Mouse (Mus musculus): Measurements from ENCODE around the gene Rpl13a.
"Not testable (repeated sequence)": the region's sequence is repeated elsewhere in the genome, so short reads cannot be mapped to it uniquely, and the experiment has no call there.

The Rpl13a gene

DNA sequence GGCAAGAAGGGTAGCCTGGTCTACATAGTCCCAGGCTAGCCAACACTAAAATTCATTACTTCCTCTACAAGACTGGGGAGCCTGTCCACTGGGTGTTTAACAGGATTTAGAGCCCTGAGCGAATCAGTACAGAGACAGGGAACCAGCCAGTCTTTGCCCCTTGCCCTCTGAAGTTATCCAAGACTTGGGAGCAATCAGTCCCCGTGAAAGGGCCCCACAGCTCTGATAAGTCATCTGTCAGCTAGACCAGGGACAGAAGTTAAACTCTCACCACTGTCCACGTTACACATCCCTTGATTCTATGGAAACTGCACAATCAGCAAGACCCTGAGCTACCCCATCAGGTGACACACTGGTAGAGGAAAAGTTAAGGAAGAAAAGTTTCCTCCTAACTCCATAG is 16.0 kb downstream of the Rpl13a start:
- DNase-seq: no peak

DNA sequence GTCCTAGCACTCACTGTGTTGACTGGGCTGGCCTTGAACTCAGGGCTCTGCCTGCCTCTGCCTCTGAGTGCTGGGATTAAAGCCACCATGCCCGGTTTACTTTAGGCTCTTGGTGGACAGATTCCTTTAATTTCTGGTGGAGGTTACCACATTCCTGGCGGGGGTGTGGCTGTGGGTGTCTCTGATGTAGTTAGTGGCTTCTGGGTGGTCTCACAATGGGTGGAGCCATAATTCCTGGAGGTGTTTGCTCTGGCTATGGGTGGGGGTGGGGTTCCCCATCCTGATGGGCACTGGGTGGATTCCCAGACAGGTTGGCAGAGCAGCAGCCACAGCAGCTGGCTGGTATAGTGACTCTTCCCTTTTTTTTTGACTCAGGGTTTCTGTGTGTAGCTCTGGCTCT is 16.6 kb downstream of the Rpl13a start:
- DNase-seq: no peak

DNA sequence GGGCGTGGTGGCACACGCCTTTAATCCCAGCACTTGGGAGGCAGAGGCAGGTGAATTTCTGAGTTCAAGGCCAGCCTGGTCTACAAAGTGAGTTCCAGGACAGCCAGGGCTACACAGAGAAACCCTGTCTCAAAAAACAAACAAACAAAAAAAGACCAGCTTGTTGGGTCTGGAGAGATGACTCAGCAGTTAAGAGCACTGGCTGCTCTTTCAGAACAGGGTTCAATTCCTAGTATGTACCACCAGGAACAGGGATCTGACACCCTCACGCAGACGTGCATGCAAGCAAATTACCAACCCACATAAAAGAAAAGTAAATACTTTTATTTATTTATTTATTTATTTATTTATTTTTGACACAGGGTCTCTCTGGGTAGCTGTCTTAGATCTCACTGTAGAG is 18.5 kb downstream of the Rpl13a start:
- not testable (repeated sequence) for DNase-seq

DNA sequence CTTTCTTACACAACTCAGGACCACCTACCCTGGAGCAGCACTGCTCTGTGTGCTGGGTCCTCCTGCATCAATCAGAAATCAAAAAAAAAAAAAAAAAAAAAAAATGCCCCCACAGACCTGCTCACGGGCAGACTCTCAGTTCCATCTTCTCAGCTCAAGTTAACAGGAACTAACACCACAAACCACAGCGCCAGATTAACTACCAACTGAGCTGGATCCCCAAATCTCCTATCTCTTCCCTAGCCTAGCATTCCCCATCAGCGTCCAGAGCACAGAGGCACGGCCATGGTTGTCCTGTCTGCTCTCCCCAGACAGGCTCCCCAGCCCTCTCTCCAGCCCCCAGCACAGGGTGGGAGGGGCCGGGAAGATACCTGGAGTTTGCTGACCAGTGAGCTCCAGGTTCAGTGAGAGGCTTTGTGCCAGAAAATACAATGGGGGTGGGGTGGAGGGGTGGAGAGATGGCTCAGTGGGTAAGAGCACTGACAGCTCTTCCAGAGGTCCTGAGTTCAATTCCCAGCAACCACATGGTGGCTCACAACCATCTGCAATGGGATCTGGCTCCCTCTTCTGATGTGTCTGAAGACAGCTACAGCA is 21.4 kb downstream of the Rpl13a start:
- DNase-seq: no peak

DNA sequence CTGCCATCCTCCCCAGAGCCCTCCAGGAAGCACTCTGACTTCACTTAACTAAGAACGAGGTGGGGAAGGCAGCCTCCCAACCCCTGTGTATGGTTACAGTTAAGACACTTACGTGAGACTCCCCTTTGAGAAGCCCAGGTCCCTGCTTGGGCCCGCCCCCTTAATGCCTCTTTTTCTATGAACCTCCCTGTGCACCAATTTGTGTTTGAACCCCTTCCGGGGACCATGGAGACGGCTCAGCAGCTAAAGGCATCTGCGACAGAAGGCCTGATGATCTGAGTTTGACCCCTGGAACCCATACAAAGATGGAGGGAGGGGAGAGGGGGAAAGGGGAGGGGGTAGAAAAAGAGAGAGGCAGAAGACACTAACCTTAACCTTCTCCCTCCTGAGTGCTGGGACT is 22.1 kb downstream of the Rpl13a start:
- DNase-seq: no peak

DNA sequence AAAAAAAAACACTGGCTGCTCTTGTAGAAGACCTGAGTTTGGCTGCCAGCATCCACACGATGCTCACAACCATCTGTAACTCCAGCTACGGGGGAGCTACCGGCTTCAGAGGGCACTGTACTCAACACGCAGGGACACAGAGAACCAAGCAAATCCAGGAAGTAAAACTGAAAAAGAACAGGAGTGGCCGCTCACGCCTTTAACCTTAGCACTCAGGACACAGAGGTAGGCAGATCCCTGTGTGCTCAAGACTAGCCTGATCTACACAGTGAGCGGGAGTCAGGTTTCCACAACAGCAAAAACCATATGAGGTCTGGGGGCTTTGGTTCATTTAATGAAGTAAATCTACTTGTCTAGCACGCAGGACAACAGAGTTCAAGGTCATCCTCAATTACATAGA is 23.1 kb downstream of the Rpl13a start:
- DNase-seq: no peak

DNA sequence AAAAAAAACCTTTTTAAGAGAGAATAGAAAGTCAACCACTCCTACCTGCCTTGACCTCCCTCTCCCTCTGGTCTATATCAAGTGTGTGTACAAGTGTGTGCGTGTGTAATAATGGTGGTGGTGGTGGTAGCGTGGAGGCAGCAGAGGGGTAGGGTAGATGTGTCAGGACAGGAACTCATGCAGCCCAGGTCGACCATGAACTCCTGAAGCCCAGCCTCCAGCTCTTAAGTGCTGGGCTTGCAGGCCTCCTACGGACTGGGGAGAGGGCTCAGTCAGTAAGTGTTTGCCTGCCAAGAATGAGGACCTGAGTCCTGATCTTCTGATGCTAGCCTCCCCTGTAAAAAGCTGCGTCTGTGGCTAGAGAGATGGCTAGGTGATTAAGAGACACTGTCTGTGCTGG is 23.6 kb downstream of the Rpl13a start:
- DNase-seq: no peak

DNA sequence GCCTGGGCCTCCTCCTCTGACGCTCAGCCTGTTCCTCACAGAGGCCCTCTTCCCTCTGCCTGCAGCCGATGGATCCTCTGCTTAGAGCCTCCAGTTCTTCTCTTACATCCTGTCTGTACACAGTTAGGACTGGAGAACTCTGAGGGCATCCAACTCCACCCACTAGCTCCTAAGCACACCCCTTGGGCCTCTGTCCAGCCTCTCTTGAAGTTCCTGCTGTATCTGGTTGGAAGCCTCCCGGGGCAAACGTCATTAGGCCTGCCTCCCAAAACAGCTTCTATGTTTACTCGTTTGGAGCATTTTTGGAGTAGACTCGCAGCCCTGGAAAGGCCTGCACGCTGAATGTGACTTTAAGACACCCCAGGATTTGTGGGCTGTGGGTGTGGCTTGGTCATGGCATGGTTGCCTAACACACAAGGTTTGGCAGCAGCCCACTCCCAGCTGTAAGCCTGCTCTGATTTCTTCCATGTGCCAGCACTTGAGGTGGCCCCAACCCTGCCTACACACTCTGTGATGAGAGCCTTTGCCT is 24.8 kb downstream of the Rpl13a start, which contains the start of gene Fcgrt:
Gene Fcgrt (minus strand): TSS at position 200 of the 529 bp plus-strand sequence.
- DNase-seq: peak; percentile 94 to 98

DNA sequence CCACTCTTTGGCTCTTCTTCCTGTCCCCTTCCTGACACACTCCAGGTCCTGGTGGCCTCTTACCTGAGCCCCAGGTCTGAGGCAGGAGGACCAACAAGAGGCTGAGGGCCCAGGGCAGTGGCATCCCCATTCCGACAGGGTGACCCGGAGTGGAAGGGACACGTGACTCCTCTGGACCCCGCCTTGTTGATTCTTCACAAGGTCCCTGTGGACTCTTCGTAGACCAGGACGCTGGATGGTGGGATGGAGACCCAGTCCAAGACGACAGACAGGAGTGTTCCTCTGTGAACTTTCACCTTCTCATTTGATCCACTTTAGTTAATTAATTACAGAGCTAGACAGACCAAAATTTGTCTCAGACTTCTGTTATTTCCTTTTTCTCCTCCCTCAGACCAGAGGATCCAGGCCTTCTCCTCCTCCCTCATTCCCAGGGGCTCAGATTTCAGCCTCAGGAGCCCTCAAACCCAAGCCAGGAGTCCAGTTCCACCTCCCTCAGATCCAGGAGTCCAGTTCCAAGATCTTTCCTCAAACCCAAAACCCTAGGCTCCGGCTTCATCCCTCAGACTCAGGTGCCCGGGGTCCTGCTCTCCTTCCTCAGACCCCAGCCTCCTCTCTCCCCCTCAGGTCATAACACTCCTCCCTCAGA is 25.5 kb downstream of the Rpl13a start:
- peak; percentile 67 to 74 for DNase-seq

DNA sequence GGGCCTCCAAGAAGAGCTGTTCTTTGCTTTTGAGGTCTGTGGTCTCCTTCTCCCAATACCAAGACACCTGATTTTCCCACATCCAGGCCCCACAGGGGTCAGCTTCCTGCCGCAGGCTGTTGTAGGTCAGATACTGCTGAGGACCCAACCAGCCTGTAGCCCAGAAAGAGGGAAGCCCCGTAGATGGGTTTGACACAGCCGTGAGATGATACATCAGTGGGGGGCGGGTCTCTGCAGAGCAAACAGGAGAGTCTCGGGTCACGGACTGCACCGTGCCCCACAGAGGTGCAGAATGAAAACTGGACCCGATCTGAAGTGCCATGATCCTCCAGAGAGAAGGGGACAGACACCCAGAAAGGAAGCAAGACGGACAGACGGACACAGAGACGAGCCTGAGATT is 26.1 kb downstream of the Rpl13a start:
- DNase-seq: no peak

DNA sequence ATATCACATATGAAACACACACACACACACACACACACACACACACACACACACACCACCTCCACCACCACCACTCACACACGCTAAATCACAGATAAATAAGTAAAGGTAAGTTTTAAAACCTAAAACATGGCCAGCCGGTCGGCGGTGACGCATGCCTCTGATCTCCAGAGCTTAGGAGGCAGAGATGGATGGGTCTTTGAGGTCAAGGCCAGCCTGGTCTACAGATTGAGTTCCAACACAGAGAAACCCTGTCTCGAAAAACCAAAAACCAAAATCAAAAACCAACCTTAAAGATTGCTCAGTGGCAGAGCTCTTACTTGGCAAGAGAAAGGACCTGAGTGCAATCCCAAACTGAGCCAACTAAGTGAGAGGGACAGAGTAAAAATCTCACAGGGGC is 28.5 kb downstream of the Rpl13a start:
- DNase-seq: no peak

DNA sequence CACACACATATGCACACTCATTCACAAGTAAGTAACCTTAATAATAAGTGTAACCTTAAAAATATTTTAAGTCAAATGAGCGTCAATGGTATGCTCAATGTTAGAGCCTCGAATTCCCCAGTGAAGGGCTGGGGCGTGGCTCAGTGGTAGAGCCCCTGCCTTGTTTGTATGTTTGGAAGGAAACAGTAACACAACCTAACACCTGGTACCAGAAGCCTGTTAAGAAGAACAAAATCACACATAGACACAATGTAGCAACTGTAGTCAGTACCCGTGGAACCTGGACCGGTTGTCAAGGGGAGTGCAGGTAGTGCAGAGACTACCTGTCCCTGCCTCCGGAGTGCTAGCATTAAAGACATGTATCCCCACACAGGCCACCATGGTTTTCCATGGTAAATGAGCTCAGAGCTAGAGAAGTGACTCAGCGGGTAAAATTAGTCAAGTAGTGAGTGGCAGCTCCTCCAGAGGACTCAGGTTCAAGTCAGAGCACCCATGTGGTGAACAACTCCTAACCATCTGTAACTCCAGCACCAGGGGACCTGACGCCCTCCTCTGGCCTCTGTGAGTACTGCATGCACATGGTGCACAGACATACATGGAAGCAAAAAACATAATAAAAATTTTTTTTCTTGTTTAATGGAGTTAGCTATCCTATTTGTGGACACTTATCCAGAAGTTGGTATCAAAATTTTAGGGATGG is 29.9 kb downstream of the Rpl13a start:
- peak in 1 of 2 experiments; percentile 49 for DNase-seq

DNA sequence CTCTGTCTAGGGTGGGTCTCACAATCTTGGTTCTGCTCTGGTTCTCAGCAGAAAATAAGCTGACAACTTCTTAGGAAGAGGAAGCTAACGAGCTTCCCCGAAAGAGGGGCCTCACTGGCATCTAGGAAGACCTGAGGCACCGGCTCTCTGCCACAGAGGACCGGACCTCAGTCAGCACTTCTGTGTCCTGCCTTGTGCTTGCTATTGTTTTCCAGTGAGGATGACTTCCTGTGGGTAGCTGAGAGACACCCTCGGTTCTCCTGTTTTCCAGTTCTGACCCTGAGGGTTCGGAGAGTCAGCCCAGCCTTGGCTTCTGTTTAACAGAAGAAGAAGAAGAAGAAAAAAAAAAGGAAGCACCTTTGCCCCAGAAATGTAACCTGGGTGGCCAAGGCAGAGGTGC is 31.1 kb downstream of the Rpl13a start:
- DNase-seq: peak; percentile 42 to 57

DNA sequence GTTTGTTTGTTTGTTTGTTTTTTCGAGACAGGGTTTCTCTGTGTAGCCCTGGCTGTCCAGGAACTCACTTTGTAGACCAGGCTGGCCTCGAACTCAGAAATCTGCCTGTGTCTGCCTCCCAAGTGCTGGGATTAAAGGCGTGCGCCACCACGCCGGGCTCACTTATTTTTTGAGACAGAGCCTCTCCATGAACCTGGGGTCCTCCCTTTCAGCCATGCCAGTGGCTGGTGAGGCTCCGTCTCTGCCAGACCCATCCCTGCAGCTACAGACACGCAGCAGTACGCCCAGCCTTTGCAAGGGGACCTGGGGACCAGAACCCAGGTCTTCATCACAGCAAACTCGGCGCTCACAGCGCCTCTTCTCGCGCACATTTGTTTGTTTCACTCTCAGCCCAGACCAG is 32.6 kb downstream of the Rpl13a start:
- not testable (repeated sequence) for DNase-seq

DNA sequence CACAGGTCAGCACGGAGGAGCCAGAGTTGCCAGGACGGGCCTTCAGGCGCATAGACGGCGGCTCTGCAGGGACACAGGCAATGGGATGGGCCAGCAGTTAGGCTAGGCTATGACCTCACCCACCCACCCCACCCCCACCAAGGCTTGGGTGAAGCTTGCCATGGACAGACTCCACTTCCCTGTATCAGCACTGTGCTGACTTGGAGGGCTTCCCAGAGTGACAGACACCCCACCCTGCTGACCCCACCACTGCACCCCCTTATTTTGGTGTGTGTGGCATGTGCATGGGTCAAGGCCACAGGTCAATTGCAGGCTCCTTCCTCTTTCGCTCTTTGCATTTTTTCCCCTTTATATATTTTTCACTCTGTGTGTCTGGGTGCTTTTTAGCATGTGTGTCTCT is 33.2 kb downstream of the Rpl13a start:
- DNase-seq: no peak

DNA sequence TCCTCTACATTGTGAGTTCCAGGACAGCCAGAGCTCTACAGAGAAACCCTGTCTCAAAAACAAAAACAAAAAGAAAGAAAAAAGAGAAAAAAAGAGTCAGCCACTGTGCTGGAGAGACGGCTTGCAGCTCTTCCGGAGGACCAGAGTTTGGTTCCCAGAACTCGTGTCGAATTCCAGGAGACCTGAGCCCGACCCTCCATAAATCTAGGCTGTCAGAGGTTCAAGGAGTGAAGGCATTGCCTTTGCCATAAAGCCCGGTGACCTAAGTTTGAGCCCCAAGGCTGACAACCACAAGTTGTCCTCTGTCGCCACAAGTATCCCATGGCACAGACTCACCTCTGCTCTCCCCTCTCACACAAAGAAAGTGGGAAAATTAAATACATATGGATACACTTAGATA is 34.4 kb downstream of the Rpl13a start:
- DNase-seq: no peak

DNA sequence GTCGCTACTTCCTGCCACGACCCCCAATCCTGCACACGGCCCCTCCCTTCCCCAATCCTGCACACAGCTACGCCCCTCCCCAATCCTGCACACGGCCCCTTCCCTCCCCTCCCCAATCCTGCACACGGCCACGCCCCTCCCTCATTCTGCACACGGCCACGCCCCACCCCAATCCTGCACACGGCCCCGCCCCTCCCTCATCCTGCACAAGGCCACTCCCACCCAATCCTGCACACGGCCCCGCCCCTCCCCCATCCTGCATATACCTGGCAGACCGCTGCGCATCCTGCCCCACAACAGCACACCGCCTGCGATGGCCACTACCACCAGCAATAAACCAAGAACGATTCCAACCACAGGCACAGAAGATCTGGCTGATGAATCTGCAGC is 35.0 kb downstream of the Rpl13a start:
- DNase-seq: peak in 1 of 2 experiments; percentile 31

DNA sequence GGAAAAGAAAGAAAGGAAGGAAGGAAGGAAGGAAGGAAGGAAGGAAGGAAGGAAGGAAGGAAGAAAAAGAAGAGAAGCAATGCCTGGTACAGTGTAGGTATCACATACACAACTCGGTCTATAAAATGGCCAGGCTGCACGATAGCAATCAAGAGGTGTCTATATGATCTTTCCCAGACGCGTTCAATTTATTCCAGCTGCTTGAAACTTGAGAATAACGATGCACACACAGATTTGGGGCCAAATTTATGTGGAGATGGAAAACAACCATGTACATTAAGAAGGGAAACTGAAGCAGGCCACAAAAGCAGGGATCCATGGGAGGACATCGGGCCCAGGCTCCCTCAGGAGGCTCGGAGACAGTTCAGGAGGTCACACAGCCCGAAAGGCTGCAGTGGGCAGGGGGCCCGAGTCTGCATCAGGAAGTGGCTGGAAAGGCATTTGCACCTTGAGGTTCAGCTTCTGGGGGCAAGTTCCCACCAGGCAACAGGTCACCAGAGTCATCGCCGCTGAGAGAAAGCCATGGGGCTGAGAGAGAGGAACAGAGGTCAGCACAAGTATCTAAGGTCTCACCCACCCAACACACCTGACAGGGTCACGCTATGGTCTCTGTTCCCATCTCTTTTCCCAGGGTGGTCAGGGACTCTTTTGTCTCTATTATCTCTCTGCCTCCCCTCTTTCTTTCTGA is 35.6 kb downstream of the Rpl13a start:
- DNase-seq: no peak

DNA sequence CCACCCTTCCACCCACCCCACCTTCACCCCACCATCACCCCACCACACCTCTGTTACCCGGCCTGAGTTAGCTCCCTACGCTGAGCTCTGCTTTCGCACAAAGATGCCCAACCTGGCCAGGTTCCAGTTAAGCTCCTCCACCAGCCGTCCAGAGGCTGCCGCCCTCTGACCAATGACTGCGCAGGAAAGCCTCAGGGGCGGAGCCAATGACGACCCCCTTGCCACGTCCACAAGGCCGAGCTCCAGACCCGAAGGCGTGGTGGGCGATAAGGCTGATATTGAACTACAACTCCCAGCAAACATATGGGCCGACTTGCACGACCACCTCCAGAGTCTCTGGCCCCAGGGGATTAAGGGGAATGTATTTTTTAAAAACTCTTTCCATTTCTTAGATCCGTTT is 36.5 kb downstream of the Rpl13a start, which contains the start of gene Rcn3:
Gene Rcn3 (minus strand): TSS at position 174 of the 400 bp plus-strand sequence.
- DNase-seq: peak; percentile 80 to 83

DNA sequence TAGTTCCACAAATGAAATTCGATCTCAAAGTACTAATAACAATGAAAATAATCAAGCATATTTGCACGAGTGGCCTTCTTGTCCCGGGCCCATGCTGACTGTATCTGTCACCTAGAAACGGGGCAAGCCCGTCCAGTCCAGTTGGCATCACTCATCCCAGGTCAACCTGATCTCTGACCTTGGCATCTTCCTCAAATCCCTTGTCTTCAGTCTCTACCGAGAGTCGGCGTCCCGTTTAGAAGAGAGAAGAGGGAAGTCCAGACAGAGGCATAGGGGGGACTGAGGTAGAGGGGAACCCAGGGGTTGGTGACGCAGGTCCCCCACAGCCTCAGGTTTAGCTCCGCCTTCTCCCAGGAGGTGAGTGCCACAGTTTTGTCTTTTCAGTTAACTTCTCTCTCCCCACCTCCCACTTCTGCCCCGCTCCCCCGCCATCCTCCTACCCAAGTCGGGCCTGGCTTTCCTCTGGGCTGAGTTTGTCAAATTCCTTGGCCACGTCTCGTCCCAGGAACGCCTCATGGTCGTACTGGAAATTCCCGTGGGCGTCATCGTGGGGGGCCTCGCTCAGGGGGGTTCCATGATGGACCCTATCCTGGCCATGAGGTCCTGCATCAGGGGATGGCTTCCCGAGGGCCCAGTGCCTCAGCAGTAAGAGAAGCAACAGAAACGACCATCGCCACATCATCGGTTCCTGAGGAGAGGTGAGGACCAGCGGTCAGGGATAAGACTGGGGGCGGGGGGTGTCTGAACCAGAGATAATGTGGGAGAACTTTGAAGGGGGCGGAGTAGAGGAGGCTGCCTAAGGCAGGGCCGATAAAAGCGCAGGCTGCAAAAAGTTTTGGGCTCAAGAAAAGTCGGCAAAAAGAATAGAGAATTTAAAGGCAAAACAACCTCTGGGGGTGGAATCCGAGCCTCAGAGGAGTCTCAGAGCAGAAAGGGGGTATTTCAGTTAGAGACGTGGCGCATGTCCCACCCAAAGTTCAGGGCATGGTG is 37.3 kb downstream of the Rpl13a start:
- DNase-seq: no peak

DNA sequence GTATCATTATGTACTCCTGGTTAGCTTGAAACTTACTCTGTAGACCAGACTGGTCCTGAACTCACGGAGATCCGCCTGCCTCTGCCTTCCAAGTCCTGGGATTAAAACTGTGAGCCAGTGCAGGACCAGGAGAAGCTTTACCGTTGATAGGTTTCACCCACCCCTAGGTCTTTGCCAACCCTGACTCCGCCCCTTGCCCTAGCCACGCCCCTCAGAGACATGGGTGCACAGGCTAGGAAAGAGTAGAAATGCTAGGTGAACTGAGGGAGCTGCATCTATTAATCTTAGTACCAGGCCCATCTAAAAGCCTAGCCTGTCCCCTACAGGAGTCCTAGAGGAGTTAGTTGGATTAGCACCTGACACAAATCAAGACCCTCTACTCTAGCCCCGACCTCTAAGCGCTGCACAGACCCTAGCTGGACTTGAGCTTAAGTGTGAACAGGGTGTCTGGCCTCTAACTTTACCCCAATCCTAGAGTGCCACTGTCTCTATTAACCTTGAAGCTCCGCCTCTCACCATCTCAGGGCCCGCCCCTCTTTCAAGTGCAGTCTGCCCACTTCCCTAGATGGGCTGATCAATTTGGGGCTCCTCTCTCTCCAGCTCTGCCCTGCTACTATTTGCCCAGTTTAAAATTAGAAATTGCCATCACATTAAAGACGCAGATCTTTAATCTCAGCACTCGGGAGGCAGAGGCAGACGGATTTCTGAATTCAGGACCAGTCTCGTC is 38.1 kb downstream of the Rpl13a start:
- peak in 1 of 2 experiments; percentile 34 for DNase-seq

Measured in kidney, postnatal 36 days (tissue).